Mouse (Mus musculus) gastrocnemius, postnatal 4 days (tissue): ENCODE measurements around the gene Kctd4. TPM values are rescaled to one million over a fixed set of nuclear protein-coding genes. Genes with fewer than 3 reads are reported as not detected.
"Not testable (repeated sequence)": the region's sequence is repeated elsewhere in the genome, so short reads cannot be mapped to it uniquely, and the experiment has no call there.

Experiments used
- DNase-seq, 2 experiments: peaks; one replicate each; pipeline ENCODE4 v3.0.0; 2021 to 2022; ENCODE audit warnings: low spot score in 2 of 2, mixed read lengths in 2 of 2
- long read RNA-seq, 2 experiments: library from polyadenylated mRNA; stranded (forward); transcript quantifications; one replicate each; pipeline ENCODE4 v2.0.0; 2021
- total RNA-seq, 2 experiments: library from RNA; stranded (reverse); gene quantifications; 2 replicates each; pipeline ENCODE4 v1.2.3; 2021

The Kctd4 gene
- under 1 TPM; 0.12 to 0.18 TPM for total RNA-seq
- long read RNA-seq, experiment 1, result 0 reads
- long read RNA-seq, experiment 2, result 0 reads

DNA sequence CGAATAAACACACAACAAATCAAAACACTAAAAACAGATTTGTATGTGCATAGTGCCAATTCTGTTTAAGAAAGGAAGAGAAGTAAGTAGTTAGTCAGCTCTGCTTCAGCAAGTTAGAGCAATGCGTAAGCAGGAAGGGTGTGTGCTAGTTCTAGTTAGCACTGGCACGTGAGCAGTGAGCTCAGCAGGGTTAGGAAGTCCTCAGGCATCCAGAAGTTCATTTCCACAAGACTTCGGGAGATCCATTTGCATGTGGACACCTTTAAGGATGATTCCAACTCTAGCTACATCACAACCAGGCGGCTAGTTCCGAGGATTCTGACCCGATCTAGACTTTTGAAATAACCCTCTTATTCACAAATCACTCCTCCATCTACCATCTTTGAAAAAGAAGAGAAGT lies at the start of gene Kctd4:
Kctd4 (plus strand) TSS at position 244 of the 400 bp plus-strand sequence.
- no peak for DNase-seq

DNA sequence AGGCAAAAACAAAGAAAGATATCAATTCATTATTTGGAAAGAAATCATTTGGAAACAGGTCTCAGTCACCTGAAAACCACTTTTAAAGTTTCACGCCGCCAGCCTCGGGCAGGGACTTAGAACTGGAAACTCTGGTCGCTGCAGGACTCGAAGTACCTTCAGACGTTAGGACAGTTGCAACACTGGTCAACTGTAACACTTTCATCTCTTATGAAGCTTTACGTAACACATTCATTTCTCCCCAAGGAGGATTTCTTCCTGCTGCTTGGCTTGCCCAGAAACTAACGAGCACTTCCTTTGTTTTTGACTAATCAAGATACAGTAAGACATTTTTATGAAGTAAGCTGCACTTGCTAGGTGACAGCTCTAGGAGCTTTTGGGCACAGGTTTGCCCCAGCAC lies 47.9 kb upstream of the Kctd4 start:
- DNase-seq, result no peak

DNA sequence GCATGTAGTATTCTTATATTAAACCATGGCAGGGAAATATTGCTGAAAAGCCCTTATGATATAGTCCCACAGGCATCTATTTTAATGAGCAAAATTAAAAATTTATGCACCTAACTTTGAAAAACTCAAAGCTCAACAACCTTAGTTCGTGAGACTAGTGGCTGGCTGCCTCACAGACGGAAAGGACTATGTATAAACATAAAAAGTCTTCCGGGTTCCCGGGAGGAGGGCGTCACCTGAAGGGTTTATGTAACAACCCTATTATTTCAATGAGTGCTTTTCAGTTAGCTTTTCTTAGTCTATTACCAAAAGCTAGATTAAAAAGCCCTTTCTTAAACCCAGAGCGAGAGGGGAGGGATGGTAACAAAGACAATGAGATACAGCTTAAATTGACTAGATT lies 42.8 kb upstream of the Kctd4 start:
- no peak for DNase-seq

DNA sequence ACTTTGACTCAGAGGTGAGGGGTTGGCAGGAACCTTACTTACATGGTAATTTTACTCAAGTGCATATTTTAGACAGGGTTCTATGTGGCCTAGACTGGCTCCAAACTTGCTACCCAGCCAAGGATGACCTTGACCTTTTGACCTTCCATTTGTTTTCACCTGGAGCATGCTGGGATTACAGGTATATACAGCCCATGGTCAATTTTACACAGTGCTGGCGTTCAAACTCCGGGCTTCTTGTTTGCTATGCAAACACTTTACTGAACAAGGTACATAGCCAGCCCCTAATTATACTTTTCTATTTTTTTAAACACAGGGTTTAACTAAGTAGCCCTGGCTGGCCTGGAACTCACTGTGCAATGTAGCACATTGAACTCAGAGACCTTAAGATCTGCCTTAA lies 42.1 kb upstream of the Kctd4 start:
- no peak for DNase-seq

GRCm38 (mm10) chr14:75923314-75924052 lies 31.3 kb upstream of the Kctd4 start:
- DNase-seq, result no peak

DNA sequence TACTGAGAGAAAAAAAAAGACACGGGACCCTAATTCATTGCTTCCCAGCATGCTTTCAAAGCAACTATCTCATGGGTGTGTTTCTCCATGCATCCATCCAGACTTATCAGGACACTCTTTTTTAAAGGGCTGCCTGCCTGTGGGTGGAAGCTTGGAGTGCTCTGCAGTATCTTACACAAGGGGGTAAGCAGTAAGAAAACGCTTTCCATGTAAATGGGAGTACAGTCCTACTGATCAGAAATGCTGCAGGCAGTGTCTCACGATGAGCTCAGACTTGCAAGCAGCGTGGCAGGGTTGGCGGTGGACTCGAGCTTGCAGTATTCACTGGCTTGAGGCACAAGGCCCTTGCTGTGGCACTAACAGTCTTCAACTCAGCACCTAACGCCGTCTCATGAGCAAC lies 25.1 kb upstream of the Kctd4 start:
- DNase-seq, result not testable (repeated sequence)

GRCm38 (mm10) chr14:75931266-75931665 lies 23.5 kb upstream of the Kctd4 start:
- DNase-seq, result no peak

GRCm38 (mm10) chr14:75934359-75934758 lies 20.4 kb upstream of the Kctd4 start:
- DNase-seq, result no peak

DNA sequence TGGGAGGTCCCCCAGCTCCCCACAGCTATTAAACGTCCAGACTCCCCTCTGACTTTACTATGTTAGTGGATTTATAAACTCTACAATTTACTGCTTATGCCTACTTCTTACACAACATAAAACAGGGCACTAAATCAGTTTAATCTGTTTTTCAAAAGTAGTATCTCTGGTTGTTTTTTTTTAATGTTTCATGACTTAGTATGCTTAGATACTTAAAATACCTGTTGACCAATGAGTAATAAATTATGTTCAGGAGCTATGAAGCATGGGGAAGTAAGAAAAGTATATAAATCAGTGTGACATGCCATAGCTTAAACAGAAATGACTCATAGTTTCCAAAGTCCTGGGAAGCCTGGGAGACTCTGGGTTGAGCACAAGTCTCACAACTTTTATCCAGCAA lies 17.1 kb upstream of the Kctd4 start:
- no peak for DNase-seq

DNA sequence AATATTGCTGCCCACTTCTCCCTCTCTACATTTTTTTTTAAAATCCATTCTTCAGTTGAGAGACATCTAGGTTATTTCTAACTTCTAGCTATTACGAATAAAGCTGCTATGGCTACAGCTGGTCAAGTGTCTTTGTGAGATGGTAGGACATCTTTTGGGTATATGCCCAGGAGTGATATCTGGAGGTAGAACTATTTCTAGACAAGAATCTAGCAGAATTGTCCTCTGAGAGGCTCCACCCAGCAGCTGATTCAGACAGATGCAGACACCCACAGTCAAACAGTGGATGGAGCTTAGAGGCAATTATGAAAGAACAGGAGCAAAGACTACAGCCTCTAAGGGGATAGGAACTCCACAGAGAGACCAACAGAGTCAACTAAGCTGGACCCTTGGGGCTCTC lies 13.3 kb upstream of the Kctd4 start:
- no peak for DNase-seq

- DNase-seq, result no peak
Observed at GRCm38 (mm10) chr14:75942365-75942764, 12.4 kb upstream of the Kctd4 start.

DNA sequence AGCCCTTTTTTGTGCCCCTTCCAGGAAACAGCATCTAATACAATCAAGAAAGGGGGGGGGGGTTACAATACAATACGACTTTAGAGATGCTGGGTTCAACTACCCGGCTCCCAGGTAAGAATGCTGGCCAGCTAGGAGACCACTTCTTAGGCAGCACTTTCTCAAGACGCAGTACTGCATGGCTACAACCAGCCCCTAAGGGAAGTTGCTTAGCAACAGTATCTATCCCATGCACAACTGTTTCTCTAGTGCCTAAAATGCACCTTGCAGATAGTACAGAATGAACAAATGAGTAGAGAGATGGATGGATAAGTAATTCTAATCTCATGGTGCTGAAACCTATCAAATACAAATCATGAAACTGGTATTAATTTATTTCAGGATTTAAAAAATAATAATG lies 7.1 kb upstream of the Kctd4 start:
- DNase-seq, result no peak

- DNase-seq, result no peak
Observed at GRCm38 (mm10) chr14:75953011-75953410, 1.8 kb upstream of the Kctd4 start.

DNA sequence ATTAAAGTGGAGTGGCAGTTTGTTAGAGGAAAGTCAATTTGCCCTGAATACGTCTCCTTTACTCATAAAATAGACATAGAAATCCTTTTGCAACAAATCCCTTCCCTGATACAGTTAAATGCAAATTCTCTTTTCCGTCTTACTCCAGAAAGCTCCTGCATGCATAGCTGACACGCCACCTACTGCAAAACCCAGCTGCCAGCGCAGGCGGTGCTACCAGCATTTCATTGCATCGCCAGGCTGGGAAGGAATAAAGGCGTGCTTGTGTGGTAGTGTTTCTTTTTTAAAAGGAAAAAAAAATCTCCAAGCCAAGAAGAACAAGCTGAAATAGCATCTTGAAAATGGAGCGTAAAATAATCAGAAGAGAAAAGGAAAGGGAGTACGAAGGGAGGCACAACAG lies 7.4 kb downstream of the Kctd4 start:
- no peak for DNase-seq

- DNase-seq, result no peak
Observed at GRCm38 (mm10) chr14:75963215-75963614, 8.4 kb downstream of the Kctd4 start.

GRCm38 (mm10) chr14:75964000-75964399 lies 9.2 kb downstream of the Kctd4 start:
- DNase-seq, result no peak

DNA sequence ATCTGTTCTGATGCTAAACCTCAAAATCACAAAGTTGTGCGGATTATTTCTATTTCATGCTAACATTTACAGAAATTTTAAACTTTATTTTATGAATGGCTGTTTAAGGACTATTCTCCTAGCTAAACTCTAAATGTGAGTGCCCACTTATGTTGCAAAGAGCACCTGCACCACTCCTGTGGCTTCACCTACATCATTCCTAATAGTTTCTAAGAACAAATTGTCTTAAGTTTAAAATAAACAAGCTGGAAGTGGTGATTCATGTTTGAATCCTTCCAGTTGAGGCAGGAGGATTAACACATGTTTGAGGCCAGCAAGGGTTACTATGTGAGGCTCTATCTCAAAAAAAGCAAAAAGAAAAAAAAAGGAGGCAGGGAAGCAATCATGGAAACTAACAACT lies 9.6 kb downstream of the Kctd4 start:
- DNase-seq, result no peak

GRCm38 (mm10) chr14:75967291-75967690 lies 12.5 kb downstream of the Kctd4 start:
- no peak for DNase-seq

GRCm38 (mm10) chr14:75976107-75976506 lies 21.3 kb downstream of the Kctd4 start:
- DNase-seq, result no peak

- DNase-seq, result no peak
Observed at GRCm38 (mm10) chr14:75981231-75981630, 26.4 kb downstream of the Kctd4 start.

- DNase-seq, result no peak
Observed at GRCm38 (mm10) chr14:75983891-75984290, 29.1 kb downstream of the Kctd4 start.

DNA sequence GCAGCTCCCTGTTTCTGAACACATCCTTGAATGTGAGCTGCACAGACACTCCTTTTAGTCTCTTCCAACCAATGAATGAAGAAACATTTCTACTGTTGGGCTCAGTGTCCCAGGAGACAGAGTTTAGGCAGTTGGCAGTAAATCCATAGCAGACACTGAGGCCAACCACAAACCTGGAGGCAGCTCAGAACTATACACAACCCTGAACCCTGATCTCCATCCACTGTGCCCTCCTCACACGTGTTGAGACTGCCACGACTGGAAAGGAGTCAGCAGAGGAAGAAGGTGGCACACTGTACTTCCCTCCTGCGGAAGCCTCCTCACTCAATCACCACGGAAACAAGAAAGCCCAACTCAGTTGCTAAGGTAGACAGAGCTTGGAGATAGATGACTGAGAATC lies 30.3 kb downstream of the Kctd4 start:
- peak in 1 of 2 experiments; percentile 23 for DNase-seq

- DNase-seq, result no peak
Observed at GRCm38 (mm10) chr14:75986878-75987483, 32.2 kb downstream of the Kctd4 start.
